Comparison of ENCODE assay signal across 8 mouse cellular contexts in genomic region chr12:61526199-61526598, GRCm38 (mm10). TPM values are rescaled to one million over a fixed set of nuclear protein-coding genes. Genes with fewer than 3 reads are reported as not detected.
DNase-seq lines count a peak whose midpoint lies in the region; TF ChIP-seq lines count a peak whose summit lies in the region.

No protein-coding gene starts in this region.

- H3K4me3 ChIP-seq in gastrocnemius, adult 2 months = no peak overlapping the region

- peak; percentile 26 for DNase-seq in cerebellum, adult 11-12 months
- DNase-seq in cerebellum, adult 11 months = no peak
- DNase-seq in cerebellum, postnatal 36 days = peak; percentile 14 to 25
- DNase-seq in frontal cortex, postnatal 36 days (ENCODE audit: low spot score in 2 of 2) = peak; percentile 82 to 88
- DNase-seq in left cerebral cortex, postnatal 36 days (ENCODE audit: low spot score in 2 of 2) = peak; percentile 78 to 84
- peak; percentile 90 to 93 for DNase-seq in right cerebral cortex, postnatal 10 days (ENCODE audit: low spot score in 2 of 2)
- no peak for DNase-seq in gastrocnemius, postnatal 10 days
- no peak for DNase-seq in gastrocnemius, adult 2 months

- TF ChIP-seq CTCF in gastrocnemius, adult 2 months (IDR thresholded peaks at IDR 0.05) = no peak

- no peak overlapping the region for H3K27ac ChIP-seq in gastrocnemius, adult 2 months

- intact Hi-C loops in left cerebral cortex, postnatal 36 days (cut with DNase I) = loop anchor here (10.0 kb wide), 1 partner anchor 199 kb away; no protein-coding TSS in a partner anchor
- intact Hi-C loops in gastrocnemius, adult 2 months (cut with DNase I) = no loop called here

RNA-seq across cellular contexts. Expression of gene Lrfn5, which starts 3.2 kb away (rescaled TPM):
- total RNA-seq in left cerebral cortex, postnatal 36 days (2021) = 100 to 1,000 TPM; 114 to 120 TPM
- total RNA-seq in gastrocnemius, postnatal 10 days (2021) = under 1 TPM; 0.31 to 0.34 TPM
- total RNA-seq in gastrocnemius, adult 2 months (2021) = not detected

Comparison
In these comparisons a context has a peak if more than half of its experiments do, and no peak if none do; other contexts are left out.
1. DNase-seq: peak in cerebellum, adult 11-12 months (single experiment), cerebellum, postnatal 36 days (2 of 2), frontal cortex, postnatal 36 days (2 of 2), left cerebral cortex, postnatal 36 days (2 of 2) and right cerebral cortex, postnatal 10 days (2 of 2); none in cerebellum, adult 11 months (single experiment), gastrocnemius, postnatal 10 days (single experiment) and gastrocnemius, adult 2 months (single experiment).
2. RNA of gene Lrfn5, which starts 3.2 kb away (total RNA-seq): 114 to 120 TPM in left cerebral cortex, postnatal 36 days; 0.31 to 0.34 TPM in gastrocnemius, postnatal 10 days and not detected in gastrocnemius, adult 2 months; every median in the first group is over 10 times any median in the second.